Mouse (Mus musculus): ENCODE measurements at regions not wholly inside any gene's neighbourhood (a gene's known extent, or its start where the extent isn't known, plus 50 kb on each side); places are given as distances from the start of the nearest gene placed in this dataset.

DNA sequence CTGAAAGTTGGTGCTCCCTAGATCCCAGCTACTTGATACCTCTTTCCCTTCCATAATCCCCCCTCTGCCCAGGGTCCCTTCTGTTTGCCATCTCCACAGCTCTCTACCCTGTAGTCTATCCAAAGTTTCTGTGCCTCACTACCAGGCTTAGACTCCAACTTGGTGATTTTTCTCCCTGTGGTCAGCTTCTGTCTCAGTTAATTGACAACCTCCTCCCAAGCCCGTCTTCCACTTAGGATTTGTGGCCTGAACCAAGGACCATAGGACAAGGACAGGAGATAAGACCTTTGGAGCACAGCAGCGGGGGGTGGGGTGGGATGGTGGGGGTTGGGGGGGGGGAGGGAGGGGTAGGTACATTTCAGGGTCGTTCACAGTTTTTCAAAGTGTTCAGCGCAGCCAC lies 371.3 kb downstream of the Eipr1 start:
- no peak for DNase-seq (ENCODE audit: low spot score)

DNA sequence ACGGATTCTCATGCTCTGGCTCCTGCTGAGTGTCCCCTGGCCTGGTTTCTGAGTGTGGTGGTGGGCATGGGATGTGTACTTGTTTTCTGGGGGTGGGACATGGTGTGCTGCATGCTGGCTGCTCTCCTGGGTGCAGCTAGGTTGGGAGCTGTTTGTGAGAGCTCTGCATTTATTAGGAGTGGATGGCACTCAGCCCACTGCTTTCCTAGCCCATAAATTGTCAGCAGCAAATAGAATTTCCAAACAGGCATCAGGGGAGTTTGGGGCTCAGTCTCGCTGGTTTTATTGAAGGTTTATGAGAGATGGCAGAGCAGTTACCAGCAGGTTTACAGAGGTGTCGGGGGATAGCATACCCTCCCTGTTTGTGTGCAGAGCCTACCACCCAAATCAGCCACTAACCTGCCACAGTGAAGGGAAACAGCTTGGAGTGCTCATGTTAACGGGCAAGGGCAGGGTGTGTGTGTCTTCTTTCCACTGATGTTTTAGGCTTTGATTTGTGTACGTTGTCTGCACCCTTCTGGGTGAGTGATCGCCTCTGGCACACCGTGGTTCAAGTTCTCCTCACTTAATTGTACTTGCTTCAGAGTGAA lies 372.6 kb downstream of the Eipr1 start:
- DNase-seq (ENCODE audit: low spot score): no peak

DNA sequence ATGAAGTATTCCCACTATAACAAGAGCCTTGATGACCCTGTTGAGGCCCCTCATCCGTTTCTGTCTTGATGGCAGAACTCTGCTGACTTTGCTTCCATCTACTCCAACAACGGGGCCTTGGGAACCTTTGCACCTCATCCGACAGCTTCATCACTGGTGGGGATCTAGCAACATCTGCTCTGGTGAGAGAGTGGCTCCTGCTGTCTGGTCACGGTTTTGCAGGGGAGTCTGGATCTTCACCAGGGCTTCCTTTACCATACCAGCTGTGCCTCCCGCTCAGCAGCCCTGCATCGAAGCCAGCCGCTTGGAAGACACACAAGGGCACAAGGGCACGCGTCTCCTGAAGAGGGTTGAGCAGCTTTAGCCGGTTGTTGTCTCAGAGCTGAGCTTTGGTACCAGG lies 377.2 kb downstream of the Eipr1 start:
- no peak for DNase-seq (ENCODE audit: low spot score)

DNA sequence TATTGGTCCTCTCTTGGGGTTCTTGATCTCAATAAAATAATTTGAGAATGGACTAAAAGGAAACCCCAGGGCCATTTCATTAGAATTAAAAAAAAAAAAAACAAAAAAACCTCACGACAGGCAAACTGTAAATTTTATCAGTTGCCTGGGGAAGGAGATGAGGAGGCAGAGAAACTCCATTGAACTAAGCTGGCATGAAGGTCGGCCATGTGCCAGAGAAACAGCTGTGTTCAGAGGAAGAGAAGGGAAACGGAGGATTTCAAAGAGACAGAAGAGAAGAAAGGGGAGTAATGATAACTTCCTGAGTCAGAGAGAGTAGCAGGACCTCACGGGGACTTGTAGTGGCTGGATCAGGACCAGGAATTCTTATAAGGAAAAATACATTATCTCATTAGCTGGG lies 377.7 kb downstream of the Eipr1 start:
- no peak for DNase-seq (ENCODE audit: low spot score)

DNA sequence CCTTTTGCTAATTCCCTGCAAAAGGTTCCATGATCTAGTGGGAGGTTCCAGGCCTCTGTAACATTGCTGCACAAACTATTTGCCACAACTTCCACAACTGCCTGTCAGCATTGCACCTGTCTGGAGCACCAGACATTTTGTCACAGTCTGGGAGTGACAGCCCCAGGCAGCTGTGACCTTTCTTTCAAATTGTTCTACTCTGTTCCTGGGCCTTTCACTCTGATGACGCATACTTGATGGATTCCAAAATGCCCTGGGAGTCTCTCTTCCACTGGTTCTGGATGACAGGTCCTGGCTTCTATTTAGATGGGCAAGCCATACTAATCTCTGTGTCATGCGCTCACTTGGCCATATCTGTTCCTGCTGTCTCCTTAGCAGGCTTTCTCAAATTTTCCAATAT lies 382.7 kb downstream of the Eipr1 start:
- DNase-seq (ENCODE audit: low spot score): no peak

DNA sequence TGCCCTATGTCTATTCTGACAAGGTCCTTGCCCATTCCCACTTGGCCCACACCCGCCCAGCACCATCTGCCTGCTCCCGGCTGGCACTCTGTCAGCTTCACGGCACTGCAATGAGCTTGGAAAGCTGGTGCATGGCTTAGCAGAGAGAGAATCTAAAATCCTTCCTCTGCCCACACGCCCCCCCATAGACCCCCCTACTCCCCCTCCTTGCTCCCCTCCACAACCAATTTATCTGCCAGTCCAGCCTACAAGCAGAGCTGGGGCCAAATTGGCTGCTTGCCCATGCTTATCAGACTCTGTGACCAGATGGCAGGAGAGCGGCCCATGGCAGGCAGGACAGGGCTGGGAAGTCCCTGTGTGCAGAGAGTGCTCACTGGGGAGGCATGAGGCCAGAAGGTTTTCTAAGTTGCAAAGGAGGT lies 385.3 kb downstream of the Eipr1 start:
- DNase-seq (ENCODE audit: low spot score): no peak

DNA sequence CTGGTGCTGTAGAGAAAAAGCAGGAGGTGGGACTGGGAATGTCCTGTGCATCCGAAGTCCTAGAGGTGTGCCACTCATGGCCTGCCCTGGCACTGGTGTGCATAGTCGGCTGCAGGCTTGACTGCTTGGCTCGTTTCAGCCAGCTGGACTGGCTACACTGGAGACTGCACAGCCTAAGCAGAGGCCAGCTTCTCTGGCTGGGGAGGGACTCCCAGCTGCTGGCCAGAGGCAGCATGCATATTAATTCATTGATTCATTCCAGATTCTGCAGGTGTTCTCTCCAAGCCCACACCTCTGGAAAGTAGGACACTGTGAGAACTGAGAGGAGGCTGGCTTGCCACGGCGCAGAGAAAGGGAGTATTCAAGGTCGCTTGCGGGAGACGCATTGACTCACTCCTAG lies 385.9 kb downstream of the Eipr1 start:
- no peak for DNase-seq (ENCODE audit: low spot score)

DNA sequence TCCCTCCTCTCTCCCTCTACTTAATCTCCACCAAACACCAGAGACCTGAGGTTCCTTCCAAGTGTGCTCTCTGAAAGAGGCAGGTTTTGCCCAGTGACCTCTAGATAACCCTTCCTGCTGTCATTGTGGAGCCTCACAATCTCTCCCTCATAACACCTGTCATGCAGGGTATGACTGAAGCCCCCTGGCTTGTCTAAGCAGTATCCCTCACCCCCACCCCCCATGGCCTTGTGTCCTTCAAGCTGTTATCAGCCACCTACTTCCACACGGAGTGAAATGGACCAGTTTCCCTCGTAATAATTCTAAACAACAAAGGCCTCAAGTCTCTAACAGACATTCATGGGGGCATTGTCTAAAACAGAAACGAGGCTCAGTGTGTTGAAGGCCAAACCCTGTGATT lies 387.6 kb upstream of the Myt1l start:
- DNase-seq (ENCODE audit: low spot score): no peak

DNA sequence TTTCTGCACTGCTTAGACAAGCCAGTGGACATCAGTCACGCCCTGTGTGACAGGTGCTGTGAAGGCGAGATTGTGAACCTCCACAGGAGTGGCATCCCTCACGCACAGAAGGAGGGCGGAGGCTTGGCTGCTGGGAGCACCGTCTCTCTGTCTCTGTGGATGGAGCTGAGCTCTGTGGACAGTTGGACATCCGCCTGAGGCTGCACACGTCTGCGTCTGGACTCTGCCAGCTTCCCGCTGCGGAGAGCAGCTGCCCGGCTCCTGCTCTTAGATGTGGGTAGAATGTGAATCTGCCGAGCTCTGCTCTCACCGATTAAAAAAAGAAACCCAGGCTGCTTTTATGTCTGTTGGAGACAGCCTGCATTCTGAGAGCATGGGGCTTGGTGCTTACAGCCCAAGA lies 387.1 kb upstream of the Myt1l start:
- DNase-seq (ENCODE audit: low spot score): no peak

DNA sequence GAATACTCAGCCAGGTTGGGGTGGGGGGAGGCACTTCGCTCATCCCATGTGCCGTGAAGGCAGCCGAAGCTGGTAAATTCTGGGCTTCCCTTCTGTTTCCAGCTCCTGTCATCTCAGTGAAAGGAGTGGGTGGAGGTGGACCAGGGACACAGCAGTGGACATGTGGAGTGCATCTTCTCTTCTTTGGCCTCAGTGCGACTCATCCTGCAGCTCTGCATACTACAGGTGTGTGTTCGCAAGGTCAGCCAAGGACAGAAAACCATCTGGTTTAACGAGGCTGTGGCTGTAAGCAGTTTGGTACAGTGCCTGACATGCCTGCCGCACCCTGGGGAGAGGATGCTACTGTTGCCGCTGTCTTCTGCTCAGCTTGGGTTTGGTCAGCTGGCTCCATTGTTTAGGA lies 386.3 kb upstream of the Myt1l start:
- DNase-seq (ENCODE audit: low spot score): no peak

DNA sequence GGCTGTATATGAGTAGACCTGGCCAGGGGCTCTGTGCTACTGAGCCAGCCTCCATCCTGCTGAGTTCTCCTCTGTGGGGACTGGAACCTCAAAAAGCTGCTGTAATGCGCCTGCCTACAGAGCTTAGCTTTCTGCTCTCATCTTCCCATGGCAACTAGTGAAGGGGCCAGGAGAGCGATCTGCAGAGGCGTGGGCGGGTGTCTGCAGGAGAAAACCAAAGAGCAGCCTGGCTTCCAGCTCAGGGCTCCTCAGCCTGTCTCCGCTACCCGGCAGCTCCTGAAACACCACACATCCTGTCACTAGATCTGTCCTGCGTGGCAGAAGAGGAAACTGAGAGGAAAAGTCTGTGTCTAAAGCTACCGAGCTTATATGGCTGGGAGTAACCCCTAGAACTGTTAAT lies 384.9 kb upstream of the Myt1l start:
- DNase-seq (ENCODE audit: low spot score): no peak

DNA sequence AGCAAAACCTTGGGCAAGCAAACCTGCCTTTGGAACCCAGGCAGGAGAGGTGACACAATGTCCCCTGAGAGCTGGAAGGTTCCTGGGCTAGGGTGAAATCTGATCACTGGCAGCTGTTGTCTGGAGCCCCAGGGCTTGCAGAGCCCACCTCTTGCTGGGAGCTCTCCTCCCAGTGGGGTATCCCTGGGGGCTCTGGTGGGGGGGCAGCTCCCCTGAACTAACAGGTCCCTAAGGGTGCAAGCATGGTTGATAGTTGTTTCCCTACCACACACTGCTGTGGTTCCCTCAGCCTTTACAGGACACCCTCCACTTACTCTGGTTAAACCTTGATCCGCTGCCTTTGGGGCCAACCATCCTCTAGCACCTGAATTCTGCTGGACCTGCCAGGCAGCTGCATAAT lies 367.3 kb upstream of the Myt1l start:
- DNase-seq (ENCODE audit: low spot score): no peak

DNA sequence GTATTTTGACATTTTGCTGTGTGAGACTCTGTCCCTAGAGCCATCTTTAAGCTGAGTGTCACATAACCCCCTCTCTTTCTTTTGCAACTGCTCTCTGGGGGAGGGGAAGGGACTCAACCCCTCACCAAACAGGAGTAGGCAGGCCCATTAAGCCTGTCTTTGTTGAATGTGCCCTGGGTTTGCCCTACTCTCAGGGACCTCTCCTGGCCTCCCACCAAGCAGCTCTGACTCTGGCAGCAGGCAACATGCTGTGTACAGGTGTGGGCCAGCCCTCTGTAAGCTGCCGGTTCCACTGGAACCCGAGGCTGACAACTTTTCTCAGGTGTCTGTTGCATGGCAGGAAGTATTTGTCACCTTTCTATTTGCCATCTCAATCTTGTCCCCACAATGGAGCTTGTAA lies 366.6 kb upstream of the Myt1l start:
- no peak for DNase-seq (ENCODE audit: low spot score)

DNA sequence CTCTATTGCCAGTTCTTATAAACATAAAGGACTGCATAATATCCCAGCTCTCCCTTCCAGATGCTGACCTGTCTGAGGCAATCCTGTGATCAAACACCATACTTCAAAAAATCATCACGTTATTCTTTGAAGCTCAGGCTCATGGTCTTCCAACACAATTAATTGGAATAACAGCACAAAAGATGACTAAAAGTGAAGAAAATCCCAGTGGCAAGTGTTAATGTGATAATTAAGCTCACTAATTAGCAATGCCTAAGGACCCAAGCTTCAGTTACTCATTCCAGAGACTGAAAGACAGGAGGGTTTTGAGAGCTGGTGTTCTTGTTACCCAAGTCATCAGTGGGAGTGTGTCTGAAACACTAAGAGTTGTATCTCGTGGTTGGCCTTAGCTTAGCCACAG lies 363.5 kb upstream of the Myt1l start:
- DNase-seq (ENCODE audit: low spot score): no peak

DNA sequence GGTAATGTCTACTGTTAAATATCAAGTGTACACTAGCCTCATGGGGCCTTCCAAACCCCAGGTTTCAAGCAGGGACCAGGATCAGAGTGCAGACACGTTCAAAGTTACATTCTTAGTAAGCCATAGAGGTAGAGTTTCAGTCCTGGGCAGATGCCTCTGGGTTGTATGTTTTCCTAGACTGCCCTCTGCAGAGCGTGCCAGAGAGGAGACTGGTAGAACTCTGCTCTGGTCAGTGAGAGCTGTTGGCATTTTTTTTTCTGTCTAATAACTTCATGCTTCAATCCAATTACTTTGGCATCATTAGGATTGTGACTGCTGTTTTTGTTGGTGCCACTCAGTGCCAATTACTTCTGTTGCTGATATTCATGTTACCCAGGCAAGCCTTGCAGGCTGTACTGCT lies 361.9 kb upstream of the Myt1l start:
- DNase-seq (ENCODE audit: low spot score): no peak

DNA sequence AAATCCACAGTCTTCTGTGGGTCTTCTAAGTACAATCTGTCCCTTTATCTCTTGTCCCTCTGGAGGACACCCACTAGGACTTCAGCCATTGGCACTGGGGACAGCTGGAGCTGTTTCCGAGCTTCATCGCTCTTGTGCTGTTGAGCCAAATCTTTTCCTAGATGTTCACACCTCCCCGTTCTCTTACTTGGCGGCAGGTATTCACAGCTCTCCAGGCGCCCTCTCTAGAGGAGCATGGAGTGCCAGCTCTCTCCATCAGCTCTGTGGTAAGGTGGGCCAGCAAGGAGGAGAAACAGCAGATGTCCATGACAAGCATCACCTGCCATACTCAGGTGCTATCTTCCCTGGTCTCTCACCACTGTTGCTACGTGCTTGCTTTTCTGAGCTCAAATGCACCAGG lies 360.3 kb upstream of the Myt1l start:
- DNase-seq (ENCODE audit: low spot score): no peak

DNA sequence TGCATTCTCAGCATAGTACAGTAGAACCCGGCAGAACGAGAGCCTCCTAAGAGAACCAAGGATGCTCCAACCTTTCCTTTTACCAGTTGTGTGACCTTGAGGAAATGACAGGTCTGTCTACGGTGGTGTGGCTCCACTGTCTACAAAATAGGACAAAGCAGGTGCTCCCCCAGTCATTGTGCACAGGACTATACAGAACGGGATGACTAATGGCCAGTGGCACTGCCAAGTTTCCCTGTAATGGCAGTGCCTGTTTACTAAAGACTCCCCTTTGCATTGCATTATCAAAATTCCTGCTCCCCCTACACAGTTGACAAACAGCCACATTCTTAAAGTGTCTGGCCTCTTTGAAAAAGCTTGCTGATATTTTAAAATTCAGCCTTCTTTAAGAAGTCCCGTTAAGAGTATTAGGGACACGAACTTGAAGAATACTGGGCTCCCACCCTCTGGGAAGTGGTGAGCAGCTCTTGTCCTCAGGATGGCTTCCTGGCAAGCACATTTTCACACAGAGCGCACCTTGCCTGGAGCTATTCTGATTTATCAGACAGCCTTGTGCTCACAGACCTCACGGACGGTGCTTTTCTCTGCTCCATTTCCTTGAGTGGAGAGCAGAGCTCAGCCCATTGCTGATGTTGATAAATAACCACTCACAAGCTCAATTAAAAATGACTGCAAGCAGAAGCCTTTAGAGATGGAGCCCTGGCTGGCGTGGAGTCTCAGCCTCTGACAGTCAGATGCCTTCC lies 352.3 kb upstream of the Myt1l start:
- no peak for DNase-seq (ENCODE audit: low spot score)

DNA sequence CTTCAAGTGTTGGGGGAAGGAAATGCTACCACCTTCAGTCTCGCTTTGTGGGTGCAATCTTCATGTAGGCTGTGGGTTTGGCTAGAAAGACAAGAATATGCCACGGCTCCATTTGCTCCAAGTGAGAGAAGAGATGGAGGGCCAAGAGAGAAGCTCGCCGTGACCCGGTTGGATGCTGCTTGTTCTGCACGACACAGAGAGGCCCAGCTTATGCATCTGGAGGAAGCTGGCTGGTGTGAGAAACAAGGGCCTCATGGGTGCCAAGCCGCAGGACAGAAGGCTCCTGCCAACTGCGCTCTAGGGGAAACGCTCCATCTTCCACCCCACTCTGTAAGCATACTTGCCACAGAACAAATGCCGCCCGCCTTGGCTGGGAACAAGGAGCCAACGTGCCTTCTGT lies 351.0 kb upstream of the Myt1l start:
- no peak for DNase-seq (ENCODE audit: low spot score)

DNA sequence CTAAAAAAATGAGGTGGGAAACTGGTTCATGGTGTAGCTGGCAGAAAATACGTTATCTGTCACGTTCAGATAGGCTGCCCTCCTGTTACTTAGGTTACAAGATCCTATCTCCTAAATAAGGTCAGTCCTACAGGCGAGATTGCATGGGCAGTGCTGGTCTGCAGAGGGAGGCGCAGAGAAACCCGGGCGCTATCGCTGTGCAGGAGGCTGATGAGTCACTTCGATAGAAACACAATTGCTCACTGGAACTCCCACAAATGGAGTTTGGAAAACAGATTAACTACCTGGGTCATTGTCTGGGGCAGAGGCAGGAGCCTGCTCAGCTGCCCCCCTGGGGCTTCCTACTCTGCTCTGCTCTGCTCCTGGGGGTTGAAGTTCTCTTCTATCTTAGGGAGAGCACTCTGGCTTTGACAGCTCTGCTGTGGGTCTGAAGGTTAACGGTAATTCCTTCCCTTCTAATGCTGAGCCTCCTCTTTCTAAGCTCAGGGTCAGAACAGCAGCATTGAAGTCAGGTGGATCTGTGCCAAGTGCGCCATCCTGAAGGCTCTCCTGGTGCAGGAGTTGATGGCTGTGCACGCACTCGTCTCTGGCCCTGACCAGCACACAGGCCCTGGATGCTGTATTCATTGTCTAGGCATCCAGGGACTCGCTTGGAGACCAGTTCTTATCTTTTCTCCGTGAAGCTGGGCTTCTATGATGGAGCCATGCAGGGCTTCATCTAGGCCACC lies 349.9 kb upstream of the Myt1l start:
- no peak for DNase-seq (ENCODE audit: low spot score)

DNA sequence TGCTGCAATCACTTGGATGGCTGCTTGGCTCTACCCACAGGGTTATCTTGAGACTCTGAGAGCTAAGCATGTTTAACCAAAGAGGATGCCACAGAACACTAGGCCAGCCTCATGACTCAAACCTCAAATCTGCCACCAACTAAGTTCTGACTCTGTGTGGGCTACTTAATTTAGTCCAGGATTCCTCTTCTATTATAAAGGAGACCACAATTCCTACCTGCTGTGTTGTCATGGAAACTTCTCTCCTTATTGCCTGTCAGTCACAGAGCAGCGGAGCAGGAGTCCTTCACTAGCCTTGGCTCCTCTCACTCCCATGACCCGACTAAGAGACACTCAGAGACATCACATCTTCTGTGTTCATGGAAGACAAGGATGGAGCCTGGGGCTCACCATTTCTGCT lies 348.8 kb upstream of the Myt1l start:
- DNase-seq (ENCODE audit: low spot score): no peak

DNA sequence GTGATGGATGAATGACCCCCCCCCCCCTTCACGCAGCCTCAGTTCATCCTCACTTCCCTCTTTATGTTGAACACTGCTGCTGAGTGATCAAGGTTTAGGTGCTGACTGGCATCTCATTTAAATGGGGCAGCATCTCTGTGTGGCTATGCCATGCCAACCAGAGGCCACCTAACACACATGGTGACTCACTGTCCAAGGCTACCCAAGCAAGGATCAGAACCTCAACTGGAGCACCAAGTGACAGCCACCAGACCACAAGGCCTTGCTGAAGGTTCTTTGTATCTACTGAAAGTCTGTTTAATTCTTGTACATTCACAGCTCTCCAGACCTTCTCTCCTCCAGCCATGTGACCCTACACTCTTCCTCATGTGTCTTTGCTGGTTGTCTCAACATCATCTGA lies 347.6 kb upstream of the Myt1l start:
- DNase-seq (ENCODE audit: low spot score): no peak

DNA sequence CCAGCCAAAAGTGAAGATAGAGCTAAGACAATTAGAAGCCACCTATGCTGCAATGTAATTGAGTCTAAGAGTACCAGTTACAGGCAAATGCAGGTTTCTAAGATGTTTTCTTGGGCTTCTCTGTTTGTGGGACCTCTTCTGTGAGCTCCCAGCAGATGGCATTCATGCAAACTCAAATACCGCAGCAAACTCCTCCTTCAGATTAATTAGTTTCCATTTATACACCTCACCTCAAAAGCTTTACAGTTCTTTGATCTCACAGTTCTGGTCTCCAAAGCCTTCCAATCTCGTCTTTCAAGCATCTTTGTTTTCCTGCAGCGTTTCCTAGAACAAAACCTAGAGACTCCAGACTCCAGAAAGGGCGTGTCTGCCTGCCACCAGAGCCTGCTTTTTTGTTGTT lies 340.6 kb upstream of the Myt1l start:
- DNase-seq (ENCODE audit: low spot score): no peak

DNA sequence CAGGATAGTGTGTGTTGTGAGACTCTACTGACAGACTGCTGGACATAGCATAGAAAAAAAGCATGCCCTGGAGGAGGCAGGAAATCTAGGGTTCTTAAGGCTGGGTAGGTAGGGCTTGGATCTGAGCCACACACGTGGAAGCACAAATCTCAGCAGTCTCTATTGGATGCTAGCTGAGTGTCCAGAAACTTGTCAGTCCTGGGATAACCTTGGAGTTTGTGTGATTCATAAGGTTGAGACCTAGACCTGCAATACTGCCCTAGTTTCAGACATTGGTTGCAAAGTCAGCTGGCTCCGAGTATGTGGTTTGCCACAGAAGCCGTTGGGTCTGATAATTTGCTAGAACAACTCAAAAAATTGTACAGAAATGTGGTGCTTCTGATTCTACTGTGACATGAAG lies 335.8 kb upstream of the Myt1l start:
- DNase-seq (ENCODE audit: low spot score): no peak

DNA sequence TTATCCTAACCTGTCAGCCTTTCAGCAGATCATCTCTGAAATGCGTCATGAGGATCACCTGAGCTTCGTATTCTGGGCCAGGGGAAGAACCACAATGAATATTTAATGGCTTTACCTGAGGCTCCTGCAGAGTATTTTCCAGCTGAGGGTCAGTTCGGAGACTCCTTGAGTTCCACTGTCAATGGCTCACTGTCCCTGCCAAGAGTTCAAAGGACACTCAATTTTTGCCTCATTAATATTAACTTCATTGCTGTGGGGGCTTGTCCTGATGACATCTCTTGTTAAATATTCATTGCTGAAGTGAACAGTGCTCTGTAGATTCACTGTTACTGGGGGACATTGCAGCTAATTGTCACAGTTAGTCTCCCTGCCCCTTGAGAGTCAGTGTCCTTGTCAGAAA lies 316.2 kb upstream of the Myt1l start:
- no peak for DNase-seq (ENCODE audit: low spot score)

Measured in c-Kit-positive CD71-positive TER-119-positive erythroid progenitor cells, embryonic 14.5 days (primary cell).